Mouse (Mus musculus) G1E-ER4 (cell line): Measurements from ENCODE around the gene Iqcc. TPM values are rescaled to one million over a fixed set of nuclear protein-coding genes. Genes with fewer than 3 reads are reported as not detected.

Experiments used
- GATA1 ChIP-seq: IDR thresholded peaks from one replicate; pipeline ENCODE4 v1.8.0; 2012; ENCODE audit warnings: low read length, inconsistent platforms
- polyA plus RNA-seq: library from polyadenylated mRNA; stranded (reverse); fragments of >175 nt; gene quantifications from 2 replicates; pipeline ENCODE4 v1.2.3, GENCODE M21; 2012

The Iqcc gene
- 8.6 and 11.3 TPM in 2 replicates for polyA plus RNA-seq

DNA sequence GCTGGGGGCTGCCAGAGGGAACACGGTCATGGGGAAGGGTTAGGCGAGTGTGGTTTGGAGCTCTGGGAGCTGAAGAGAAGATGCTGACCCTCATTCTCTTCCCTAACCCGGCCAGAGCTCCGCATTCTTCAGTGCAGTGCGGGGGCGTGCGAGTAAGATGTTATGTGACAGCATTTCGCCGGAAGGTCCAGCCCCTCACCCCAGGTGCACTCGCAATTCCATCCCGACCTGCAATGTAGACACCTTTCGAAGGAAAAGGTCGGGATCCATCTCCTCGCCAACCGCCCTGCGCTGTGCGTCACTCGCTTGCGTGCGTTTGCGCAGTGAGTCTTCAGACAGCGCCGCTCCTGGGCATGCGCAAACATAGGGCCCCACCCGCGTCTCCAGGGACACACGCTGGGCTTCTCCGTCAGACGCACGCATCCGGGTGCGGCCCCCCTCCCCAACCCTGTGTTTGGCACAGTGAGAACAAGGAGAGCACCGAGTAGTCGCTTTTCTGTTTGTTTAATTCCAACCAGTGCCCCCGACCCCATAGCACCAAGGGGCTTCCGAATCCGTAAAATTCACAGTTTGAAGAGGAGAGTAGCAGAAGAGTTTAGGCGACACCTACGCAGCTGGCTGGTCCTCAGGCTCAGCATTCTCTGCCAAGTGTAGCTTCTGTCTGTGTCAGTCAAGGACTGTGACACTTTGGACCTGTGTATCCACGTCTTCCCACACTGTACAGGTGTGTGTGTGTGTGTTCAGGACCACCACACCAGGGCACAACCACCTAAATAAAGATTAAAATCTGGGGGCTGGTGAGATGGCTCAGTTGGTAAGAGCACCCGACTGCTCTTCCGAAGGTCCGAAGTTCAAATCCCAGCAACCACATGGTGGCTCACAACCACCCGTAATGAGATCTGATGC lies at the start of gene Iqcc:
Iqcc (minus strand) TSS at position 314 of the 906 bp plus-strand sequence.
- TF ChIP-seq GATA1, result no peak

- no peak for TF ChIP-seq GATA1
These were observed 43.4 kb upstream of the Iqcc start for GRCm38 (mm10) chr4:129662255-129662813.

DNA sequence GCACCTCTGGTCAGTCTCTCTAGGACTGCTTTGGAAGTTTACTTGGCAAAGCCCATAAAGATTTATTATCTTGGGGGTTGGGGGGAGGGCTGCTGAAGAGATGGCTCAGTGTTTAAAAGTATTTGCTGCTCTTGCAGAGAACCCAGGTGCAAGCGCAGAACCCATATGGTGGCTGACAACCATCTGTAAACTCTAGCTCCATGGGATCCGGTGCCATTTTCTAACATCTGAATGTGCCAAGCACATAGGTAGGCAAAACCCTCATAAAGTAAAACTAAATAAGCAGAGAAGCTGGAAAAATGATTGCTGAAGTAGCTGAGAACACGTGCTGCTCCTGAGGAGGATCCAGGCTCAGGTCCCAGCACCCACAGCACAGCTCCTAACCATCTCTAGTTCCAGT lies 42.7 kb upstream of the Iqcc start:
- TF ChIP-seq GATA1, result no peak

- TF ChIP-seq GATA1, result no peak
These were observed 35.9 kb upstream of the Iqcc start for GRCm38 (mm10) chr4:129654770-129655169.

GRCm38 (mm10) chr4:129650359-129650758 lies 31.5 kb upstream of the Iqcc start:
- no peak for TF ChIP-seq GATA1

- no peak for TF ChIP-seq GATA1
These were observed 29.8 kb upstream of the Iqcc start for GRCm38 (mm10) chr4:129648656-129649055.

DNA sequence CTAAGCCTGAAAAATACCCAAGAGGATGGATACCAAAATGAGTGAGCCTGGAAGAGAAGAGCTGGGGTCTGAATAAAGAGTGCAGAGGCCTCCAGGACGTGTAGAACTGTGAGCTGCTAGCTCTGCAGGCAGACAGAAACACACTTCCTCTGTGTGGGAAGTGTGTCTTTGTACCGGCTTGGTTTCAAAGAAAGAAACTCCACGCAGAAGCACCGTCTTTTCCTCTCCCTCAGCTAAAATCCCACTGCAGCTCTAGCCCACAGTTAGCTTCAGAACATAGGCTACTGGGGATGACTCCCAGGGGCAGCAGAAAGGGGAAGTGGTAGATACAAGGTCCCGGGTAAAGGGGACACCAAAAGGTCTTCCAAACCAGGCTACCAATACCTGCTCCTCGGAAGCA lies 26.3 kb upstream of the Iqcc start:
- TF ChIP-seq GATA1, result no peak

DNA sequence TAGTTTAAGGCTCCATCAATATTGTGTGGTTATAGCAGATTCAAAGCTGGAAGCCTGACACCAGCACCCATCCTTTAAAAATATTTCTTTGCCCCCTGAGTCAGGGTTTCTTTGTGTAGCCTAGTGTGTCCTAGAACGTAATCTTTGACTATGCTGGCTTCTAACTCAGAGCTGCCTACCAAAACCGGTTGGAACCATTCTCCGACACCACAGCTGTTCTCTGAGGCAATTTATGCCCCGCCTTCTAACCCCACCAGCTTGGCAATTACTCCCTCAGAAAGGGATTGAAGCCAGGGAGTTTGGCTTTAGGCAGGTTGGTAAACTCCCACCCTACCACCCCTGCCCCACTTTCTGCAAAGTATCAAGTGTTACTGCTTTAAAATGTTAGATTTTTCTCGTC lies 22.9 kb upstream of the Iqcc start:
- TF ChIP-seq GATA1, result no peak

- no peak for TF ChIP-seq GATA1
These were observed 22.0 kb upstream of the Iqcc start, which contains the start of gene Txlna for GRCm38 (mm10) chr4:129640638-129641467. Gene Txlna, minus strand, starts transcription at chr4:129641065.

GRCm38 (mm10) chr4:129640101-129640637 lies 21.3 kb upstream of the Iqcc start:
- TF ChIP-seq GATA1, result no peak

- TF ChIP-seq GATA1, result no peak
These were observed 20.3 kb upstream of the Iqcc start for GRCm38 (mm10) chr4:129639221-129639620.

GRCm38 (mm10) chr4:129633852-129634251 lies 15.0 kb upstream of the Iqcc start:
- no peak for TF ChIP-seq GATA1

DNA sequence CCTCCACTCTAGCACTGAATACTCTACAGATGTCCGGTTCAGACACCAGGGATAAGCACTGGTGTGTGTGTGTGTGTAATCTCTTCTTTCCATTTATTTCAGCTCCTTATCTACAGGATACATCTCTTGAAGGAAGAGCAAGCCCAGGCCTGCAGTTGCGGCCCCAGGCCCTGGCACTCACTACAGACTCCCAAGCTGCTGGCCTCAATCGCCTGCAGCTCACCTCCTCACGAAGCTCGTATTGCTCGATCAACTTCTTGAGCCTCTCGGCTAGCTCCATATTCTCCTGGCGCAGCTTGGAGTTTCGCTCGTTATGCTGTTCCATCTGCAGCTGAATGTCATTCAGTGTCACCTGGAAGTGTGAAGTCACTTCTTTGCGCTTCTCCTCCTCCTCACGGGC lies 13.0 kb upstream of the Iqcc start:
- no peak for TF ChIP-seq GATA1

- TF ChIP-seq GATA1, result no peak
These were observed 12.0 kb upstream of the Iqcc start for GRCm38 (mm10) chr4:129630944-129631343.

- TF ChIP-seq GATA1, result no peak
These were observed 7.1 kb upstream of the Iqcc start for GRCm38 (mm10) chr4:129626035-129626434.

DNA sequence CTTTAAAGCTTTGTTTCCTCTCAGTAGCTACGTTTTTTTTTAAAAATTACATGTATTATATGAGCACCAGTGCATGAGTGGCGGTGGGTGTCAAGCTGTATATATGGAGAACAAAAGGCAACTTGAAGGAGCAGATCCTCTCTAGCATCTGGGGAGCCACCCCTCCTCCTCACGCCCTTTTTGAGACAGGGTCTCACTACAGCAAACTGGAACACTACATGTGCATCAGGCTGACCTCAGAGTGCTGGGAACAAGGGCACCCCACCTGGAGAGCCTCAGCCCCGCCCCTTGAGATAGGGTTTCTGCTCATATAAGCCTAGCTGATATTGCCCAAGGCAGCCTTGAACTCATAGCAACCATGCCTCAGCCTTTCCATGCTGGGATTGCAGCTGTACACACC lies 6.6 kb upstream of the Iqcc start:
- no peak for TF ChIP-seq GATA1
